Mouse (Mus musculus) testis, adult 2 months (tissue): ENCODE results near the gene Gng7.

Experiments used
- CTCF ChIP-seq: fragments of 200-500 bp; IDR thresholded peaks from 2 replicates; pipeline ENCODE4 v1.5.1; 2012; ENCODE audit warnings: low read depth, mild to moderate bottlenecking, inconsistent platforms, low read length, moderate library complexity; ENCODE audit not compliant: control insufficient read depth, insufficient read depth, insufficient replicate concordance
- POLR2A ChIP-seq: fragments of 200-500 bp; IDR thresholded peaks from 2 replicates; pipeline ENCODE4 v1.6.1; 2012; ENCODE audit warnings: low read depth, mild to moderate bottlenecking, inconsistent platforms, low read length, moderate library complexity; ENCODE audit not compliant: control insufficient read depth

- TF ChIP-seq CTCF (no peak), POLR2A (no peak)
These were observed 18.8 kb upstream of the Gng7 start for GRCm38 (mm10) chr10:81033586-81033985.
